In the genomic region with DNA sequence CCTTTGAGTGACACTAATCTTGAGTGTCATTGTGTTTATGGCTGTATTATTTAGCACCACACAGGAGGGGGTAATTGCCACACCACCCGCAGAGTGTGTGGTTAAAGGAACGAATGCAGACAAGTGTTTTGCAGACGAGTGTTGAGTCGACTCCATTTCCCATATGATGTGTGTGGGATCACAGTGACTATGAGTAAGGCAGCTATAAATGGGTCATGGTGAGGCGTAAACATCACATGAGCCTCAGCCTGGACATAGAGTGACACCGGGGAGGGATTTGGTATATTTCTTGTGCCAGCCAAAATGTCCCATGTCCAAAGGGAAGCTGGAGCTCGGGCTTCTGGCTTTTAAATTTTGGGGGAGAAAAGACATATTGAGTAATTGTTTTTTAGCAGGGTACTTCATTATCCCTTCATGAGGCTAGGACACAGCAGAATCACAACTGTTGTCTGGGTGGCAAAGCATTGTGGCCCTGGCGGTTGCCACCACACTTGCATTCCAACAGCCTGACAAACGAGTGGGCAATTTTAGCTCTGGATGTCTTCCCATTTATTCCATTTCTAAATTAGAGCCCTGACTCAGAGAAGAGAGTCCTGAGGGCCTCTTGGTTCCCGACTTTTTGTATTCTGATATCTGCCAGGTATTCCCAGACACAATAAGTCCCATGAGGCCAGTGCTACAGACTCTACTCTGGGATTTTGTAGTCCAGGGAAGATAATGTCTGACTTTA, we compare ENCODE assay signal across 24 mouse cellular contexts. TPM values are rescaled to one million over a fixed set of nuclear protein-coding genes. Genes with fewer than 3 reads are reported as not detected.
DNase-seq lines count a peak whose midpoint lies in the region; ATAC-seq and TF ChIP-seq lines count a peak whose summit lies in the region.
"Had no signal": no experiment of that assay in that cellular context is flagged by ENCODE, and none has a peak within 500 bp of the region (broad histone marks: within the 10 kb centered on the region; RNA-seq: fewer than 3 reads in every experiment).

No protein-coding gene starts in this region.

- DNase-seq in frontal cortex, adult 2 months (ENCODE audit: extremely low spot score in 1 of 2, low spot score in 1 of 2), result no peak
- DNase-seq in right cerebral cortex, adult 18-20 months, result peak; percentile 8
- no peak for DNase-seq in right cerebral cortex, adult 2 months (ENCODE audit: low spot score in 2 of 2)
- peak; percentile 40 to 46 for DNase-seq in heart, postnatal 10 days
- no peak for DNase-seq in hindbrain, postnatal 0 days (ENCODE audit: low spot score)
- DNase-seq: adrenal gland, postnatal 10 days; cerebellum, adult 8-10 months; gastrocnemius, postnatal 36 days; kidney, postnatal 25 days; liver, postnatal 0 days; thymus, postnatal 25 days had no signal

- intact Hi-C loops in heart, postnatal 10 days (cut with DNase I), result no loop called here

- no peak for TF ChIP-seq CTCF in hindbrain, postnatal 0 days (IDR thresholded peaks at IDR 0.05; ENCODE audit: low read depth)

- ATAC-seq in frontal cortex, adult (ENCODE audit: low TSS enrichment), result peak; percentile 72; the same call in 1 of the 2 replicates
- no peak for ATAC-seq in hindbrain, postnatal 0 days
- no peak for ATAC-seq in megakaryocyte-erythroid progenitor cell, adult 5-6 weeks (replicated peaks; ENCODE audit: low FRiP score, low TSS enrichment, poor library complexity, severe bottlenecking)
- ATAC-seq: forebrain, embryonic 14.5 days; intestine, postnatal 0 days; liver, postnatal 0 days; lung, postnatal 0 days had no signal

- H3K9ac ChIP-seq in hindbrain, postnatal 0 days (replicated peaks; ENCODE audit: low read length), result no peak overlapping the region
- H3K9ac ChIP-seq: embryonic facial prominence, embryonic 15.5 days; limb, embryonic 12.5 days; liver, postnatal 0 days; midbrain, embryonic 12.5 days had no signal

- no peak overlapping the region for H3K27ac ChIP-seq in hindbrain, postnatal 0 days
- H3K27ac ChIP-seq: embryonic facial prominence, embryonic 15.5 days; limb, embryonic 12.5 days; midbrain, embryonic 12.5 days had no signal

- no peak overlapping the region for H3K4me2 ChIP-seq in hindbrain, postnatal 0 days (ENCODE audit: low read depth, low read length)
- H3K4me2 ChIP-seq: embryonic facial prominence, embryonic 15.5 days; limb, embryonic 12.5 days; liver, embryonic 11.5 days; midbrain, embryonic 12.5 days had no signal

- H3K4me1 ChIP-seq in hindbrain, postnatal 0 days (ENCODE audit: insufficient read depth, low read length), result no peaks in the 10 kb centered on the region
- H3K4me1 ChIP-seq: embryonic facial prominence, embryonic 15.5 days; limb, embryonic 12.5 days; midbrain, embryonic 12.5 days had no signal

- no peaks in the 10 kb centered on the region for H3K36me3 ChIP-seq in hindbrain, postnatal 0 days (ENCODE audit: insufficient read depth, low read length)
- H3K36me3 ChIP-seq: embryonic facial prominence, embryonic 15.5 days; limb, embryonic 12.5 days; midbrain, embryonic 12.5 days had no signal

- no peaks in the 10 kb centered on the region for H3K27me3 ChIP-seq in hindbrain, postnatal 0 days (ENCODE audit: insufficient read depth, low read length)
- H3K27me3 ChIP-seq: embryonic facial prominence, embryonic 15.5 days; limb, embryonic 12.5 days; midbrain, embryonic 12.5 days had no signal

- no peaks in the 10 kb centered on the region for H3K9me3 ChIP-seq in hindbrain, postnatal 0 days (ENCODE audit: low read length)
- H3K9me3 ChIP-seq: embryonic facial prominence, embryonic 15.5 days; limb, embryonic 12.5 days; midbrain, embryonic 12.5 days had no signal

- H3K4me3 ChIP-seq in hindbrain, postnatal 0 days (ENCODE audit: low read length), result no peak overlapping the region
- H3K4me3 ChIP-seq: embryonic facial prominence, embryonic 15.5 days; limb, embryonic 12.5 days; midbrain, embryonic 12.5 days had no signal

- WGBS in hindbrain, postnatal 0 days, result 83% methylated on average over 10 of the region's 10 CpGs

RNA-seq across cellular contexts. Expression of a gene that starts 49.3 kb away (rescaled TPM):
- polyA plus RNA-seq in frontal cortex, adult 2 months (2012; rRNA removed), result 0.56 and 0.61 TPM in 2 replicates
- 100 to 1,000 TPM; 395 to 429 TPM for total RNA-seq in heart, postnatal 10 days (2021)
- 1.0 TPM in 1 of 2 replicates, not detected in the other for total RNA-seq in hindbrain, postnatal 0 days (2014; rRNA removed)
- polyA plus RNA-seq in hindbrain, postnatal 0 days (2015; fragmentation: Nextera tagmentation; extraction: Ambion mirVana), result 0.63 and 0.89 TPM in 2 replicates
- not detected in 2 replicates for total RNA-seq in megakaryocyte-erythroid progenitor cell, adult 5-6 weeks (2014; fragmentation: Nextera tagmentation)
- total RNA-seq in megakaryocyte-erythroid progenitor cell, adult 5-6 weeks (2017), result not detected in 2 replicates
- total RNA-seq: common myeloid progenitor, adult 5-6 weeks; left cerebral cortex, postnatal 14 days; monocyte, adult 5-6 weeks had no signal
- polyA plus RNA-seq: forebrain, embryonic 14.5 days; hindbrain, embryonic 11.5 days had no signal

Comparison
In these comparisons a context has a peak if more than half of its experiments do, and no peak if none do; other contexts are left out.
1. DNase-seq: peak in right cerebral cortex, adult 18-20 months (single experiment) and heart, postnatal 10 days (2 of 2); none in frontal cortex, adult 2 months (0 of 2), right cerebral cortex, adult 2 months (0 of 2) and hindbrain, postnatal 0 days (single experiment).
2. RNA of a gene that starts 49.3 kb away (total RNA-seq): 395 to 429 TPM in heart, postnatal 10 days; 1.0 TPM in hindbrain, postnatal 0 days and not detected in megakaryocyte-erythroid progenitor cell, adult 5-6 weeks; every median in the first group is over 100 times any median in the second.